Mouse (Mus musculus) midbrain, embryonic 15.5 days (tissue): ENCODE measurements around the gene Ptprm. TPM values are rescaled to one million over a fixed set of nuclear protein-coding genes. Genes with fewer than 3 reads are reported as not detected.
A peak's percentile ranks its signal among the peaks of the same experiment; 100 is the strongest.

Experiments used
- ATAC-seq: fragments of 200-750 bp; cut with Nextera tagmentation; replicated peaks from 2 replicates; pipeline ENCODE4 v1.8.0; 2017; ENCODE audit warnings: moderate TSS enrichment
- H3K27ac ChIP-seq: fragments of 300-500 bp; sonication (generic); 2 replicates; pipeline ENCODE4 v1.5.1; 2015; ENCODE audit warnings: mild to moderate bottlenecking, inconsistent platforms
- H3K27me3 ChIP-seq: fragments of 300-500 bp; sonication (generic); replicated peaks from 2 replicates; pipeline ENCODE4 v1.6.1; 2015; ENCODE audit warnings: inconsistent platforms
- H3K36me3 ChIP-seq: fragments of 300-500 bp; sonication (generic); replicated peaks from 2 replicates; pipeline ENCODE4 v1.6.1; 2015; ENCODE audit warnings: inconsistent platforms
- H3K4me1 ChIP-seq: fragments of 300-500 bp; sonication (generic); 2 replicates; pipeline ENCODE4 v1.6.1; 2015; ENCODE audit warnings: inconsistent platforms
- H3K4me2 ChIP-seq: fragments of 300-500 bp; sonication (generic); 2 replicates; pipeline ENCODE4 v1.6.1; 2015; ENCODE audit warnings: inconsistent platforms, mild to moderate bottlenecking, moderate library complexity
- H3K4me3 ChIP-seq: fragments of 300-500 bp; sonication (generic); 2 replicates; pipeline ENCODE4 v1.5.1; 2015; ENCODE audit warnings: mild to moderate bottlenecking, inconsistent platforms
- H3K9ac ChIP-seq: fragments of 300-500 bp; sonication (generic); 2 replicates; pipeline ENCODE4 v1.6.1; 2015; ENCODE audit warnings: mild to moderate bottlenecking, inconsistent platforms
- H3K9me3 ChIP-seq: fragments of 300-500 bp; sonication (generic); 2 replicates; pipeline ENCODE4 v1.6.1; 2016; ENCODE audit warnings: inconsistent platforms
- WGBS: fragments of 180-500 bp; shearing (Covaris S2); methylation state at CpG from one replicate; pipeline ENCODE4 v1.1.7; 2015; ENCODE audit warnings: mixed read lengths; 5-methylcytosine and 5-hydroxymethylcytosine counted together
- polyA plus RNA-seq: library from polyadenylated mRNA; unstranded; fragments of >200 nt; fragmentation: Nextera tagmentation; extraction: Ambion mirVana; gene quantifications from 2 replicates; pipeline ENCODE4 v1.2.1, GENCODE M21; 2015

Gene Ptprm
- polyA plus RNA-seq, 1 experiment from 2014 or later = 21.8 TPM

GRCm38 (mm10) chr17:66757025-66757511 lies 597.2 kb downstream of the Ptprm start:
- Histone ChIP-seq H3K4me1 (peaks cover 20% of the 10 kb centered on the region), H3K4me3 (no peak overlapping the region), H3K4me2 (peak overlapping the region; percentile 17; the same call in 1 of the 2 replicates), H3K27ac (no peak overlapping the region), H3K27me3 (no peaks in the 10 kb centered on the region), H3K9me3 (no peaks in the 10 kb centered on the region), H3K36me3 (no peaks in the 10 kb centered on the region), H3K9ac (no peak overlapping the region)
- 30% methylated on average over 10 of the region's 10 CpGs for WGBS
- ATAC-seq = peak; percentile 66

GRCm38 (mm10) chr17:66756500-66756899 lies 597.8 kb downstream of the Ptprm start:
- Histone ChIP-seq H3K9ac (no peak overlapping the region), H3K27ac (no peak overlapping the region)
- no peak for ATAC-seq

GRCm38 (mm10) chr17:66755191-66755654 lies 599.0 kb downstream of the Ptprm start:
- Histone ChIP-seq H3K27ac (no peak overlapping the region), H3K9ac (no peak overlapping the region)
- peak; percentile 35 for ATAC-seq

More at GRCm38 (mm10) chr17:66756500-66756899, 597.8 kb downstream of the Ptprm start:
- peaks cover 14% of the 10 kb centered on the region for H3K4me1 ChIP-seq
- H3K27me3 ChIP-seq = no peaks in the 10 kb centered on the region
- no peaks in the 10 kb centered on the region for H3K36me3 ChIP-seq
- WGBS = 74% methylated on average over 9 of the region's 9 CpGs
- no peaks in the 10 kb centered on the region for H3K9me3 ChIP-seq
- no peak overlapping the region for H3K4me2 ChIP-seq
- no peak overlapping the region for H3K4me3 ChIP-seq

GRCm38 (mm10) chr17:66754208-66754865 lies 599.9 kb downstream of the Ptprm start:
- no peak overlapping the region for H3K4me2 ChIP-seq
- 68% methylated on average over 9 of the region's 9 CpGs for WGBS
- H3K4me1 ChIP-seq = peaks cover 14% of the 10 kb centered on the region
- no peak overlapping the region for H3K9ac ChIP-seq
- no peak overlapping the region for H3K27ac ChIP-seq
- H3K27me3 ChIP-seq = no peaks in the 10 kb centered on the region
- no peak for ATAC-seq
- H3K36me3 ChIP-seq = no peaks in the 10 kb centered on the region
- H3K9me3 ChIP-seq = no peaks in the 10 kb centered on the region
- no peak overlapping the region for H3K4me3 ChIP-seq

More at GRCm38 (mm10) chr17:66755191-66755654, 599.0 kb downstream of the Ptprm start:
- Histone ChIP-seq H3K9me3 (no peaks in the 10 kb centered on the region), H3K27me3 (no peaks in the 10 kb centered on the region), H3K36me3 (no peaks in the 10 kb centered on the region), H3K4me2 (no peak overlapping the region), H3K4me3 (no peak overlapping the region), H3K4me1 (peaks cover 14% of the 10 kb centered on the region)
- WGBS = 14% methylated on average over 3 of the region's 3 CpGs

GRCm38 (mm10) chr17:66751746-66752145 lies 602.5 kb downstream of the Ptprm start:
- 96% methylated on average over 8 of the region's 8 CpGs for WGBS
- H3K27ac ChIP-seq = no peak overlapping the region
- H3K4me1 ChIP-seq = peaks cover 10% of the 10 kb centered on the region
- H3K36me3 ChIP-seq = no peaks in the 10 kb centered on the region
- no peak overlapping the region for H3K4me3 ChIP-seq
- H3K9ac ChIP-seq = no peak overlapping the region
- H3K27me3 ChIP-seq = no peaks in the 10 kb centered on the region
- no peak for ATAC-seq
- H3K9me3 ChIP-seq = no peaks in the 10 kb centered on the region
- H3K4me2 ChIP-seq = no peak overlapping the region

GRCm38 (mm10) chr17:66750481-66751206 lies 603.6 kb downstream of the Ptprm start:
- Histone ChIP-seq H3K9me3 (no peaks in the 10 kb centered on the region), H3K4me1 (peaks cover 3% of the 10 kb centered on the region; the same call in 1 of the 2 replicates), H3K27ac (no peak overlapping the region), H3K27me3 (no peaks in the 10 kb centered on the region), H3K36me3 (no peaks in the 10 kb centered on the region), H3K9ac (no peak overlapping the region), H3K4me2 (no peak overlapping the region), H3K4me3 (no peak overlapping the region)
- 86% methylated on average over 4 of the region's 4 CpGs for WGBS
- ATAC-seq = no peak

GRCm38 (mm10) chr17:66749976-66750375 lies 604.3 kb downstream of the Ptprm start:
- no peak overlapping the region for H3K4me3 ChIP-seq
- H3K4me1 ChIP-seq = peaks cover 3% of the 10 kb centered on the region; the same call in 1 of the 2 replicates
- H3K4me2 ChIP-seq = no peak overlapping the region
- no peak for ATAC-seq
- H3K27me3 ChIP-seq = no peaks in the 10 kb centered on the region
- no peak overlapping the region for H3K9ac ChIP-seq
- 85% methylated on average over 7 of the region's 7 CpGs for WGBS
- H3K36me3 ChIP-seq = no peaks in the 10 kb centered on the region
- no peaks in the 10 kb centered on the region for H3K9me3 ChIP-seq
- no peak overlapping the region for H3K27ac ChIP-seq

GRCm38 (mm10) chr17:66746506-66746905 lies 607.8 kb downstream of the Ptprm start:
- 74% methylated on average over 8 of the region's 8 CpGs for WGBS
- H3K36me3 ChIP-seq = no peaks in the 10 kb centered on the region

GRCm38 (mm10) chr17:66743321-66743720 lies 610.9 kb downstream of the Ptprm start:
- 81% methylated on average over 7 of the region's 7 CpGs for WGBS
- H3K4me2 ChIP-seq = no peak overlapping the region
- no peaks in the 10 kb centered on the region for H3K9me3 ChIP-seq
- H3K36me3 ChIP-seq = no peaks in the 10 kb centered on the region
- H3K27me3 ChIP-seq = no peaks in the 10 kb centered on the region
- no peak overlapping the region for H3K4me3 ChIP-seq
- H3K9ac ChIP-seq = no peak overlapping the region
- no peak overlapping the region for H3K27ac ChIP-seq
- no peak for ATAC-seq
- no peaks in the 10 kb centered on the region for H3K4me1 ChIP-seq

More at GRCm38 (mm10) chr17:66746506-66746905, 607.8 kb downstream of the Ptprm start:
- no peak overlapping the region for H3K9ac ChIP-seq
- H3K9me3 ChIP-seq = no peaks in the 10 kb centered on the region
- H3K4me2 ChIP-seq = no peak overlapping the region
- H3K4me1 ChIP-seq = no peaks in the 10 kb centered on the region
- no peak overlapping the region for H3K4me3 ChIP-seq
- ATAC-seq = no peak
- no peaks in the 10 kb centered on the region for H3K27me3 ChIP-seq
- no peak overlapping the region for H3K27ac ChIP-seq

GRCm38 (mm10) chr17:66738779-66739345 lies 615.4 kb downstream of the Ptprm start:
- Histone ChIP-seq H3K9ac (no peak overlapping the region), H3K4me2 (no peak overlapping the region), H3K27me3 (no peaks in the 10 kb centered on the region), H3K4me3 (no peak overlapping the region), H3K36me3 (no peaks in the 10 kb centered on the region), H3K27ac (no peak overlapping the region), H3K9me3 (no peaks in the 10 kb centered on the region), H3K4me1 (peaks cover 10% of the 10 kb centered on the region; the same call in 1 of the 2 replicates)
- no peak for ATAC-seq
- WGBS = 78% methylated on average over 8 of the region's 8 CpGs

- Histone ChIP-seq H3K9ac (no peak overlapping the region), H3K27ac (no peak overlapping the region), H3K4me3 (no peak overlapping the region), H3K9me3 (no peaks in the 10 kb centered on the region), H3K4me1 (peaks cover 10% of the 10 kb centered on the region; the same call in 1 of the 2 replicates), H3K27me3 (no peaks in the 10 kb centered on the region), H3K4me2 (no peak overlapping the region), H3K36me3 (no peaks in the 10 kb centered on the region)
- 90% methylated on average over 6 of the region's 6 CpGs for WGBS
- ATAC-seq = no peak
These were observed 615.9 kb downstream of the Ptprm start for GRCm38 (mm10) chr17:66738331-66738730.

GRCm38 (mm10) chr17:66736450-66736849 lies 617.8 kb downstream of the Ptprm start:
- H3K4me1 ChIP-seq = peaks cover 10% of the 10 kb centered on the region; the same call in 1 of the 2 replicates
- no peak overlapping the region for H3K9ac ChIP-seq
- no peaks in the 10 kb centered on the region for H3K36me3 ChIP-seq
- H3K4me3 ChIP-seq = no peak overlapping the region
- no peak for ATAC-seq
- H3K4me2 ChIP-seq = no peak overlapping the region
- H3K27ac ChIP-seq = no peak overlapping the region
- no peaks in the 10 kb centered on the region for H3K9me3 ChIP-seq
- H3K27me3 ChIP-seq = no peaks in the 10 kb centered on the region
- WGBS = 34% methylated on average over 6 of the region's 6 CpGs
